Mouse (Mus musculus): ENCODE data around the gene Myt1l. TPM values are rescaled to one million over a fixed set of nuclear protein-coding genes. Genes with fewer than 3 reads are reported as not detected.
A peak's percentile ranks its signal among the peaks of the same experiment; 100 is the strongest.

The Myt1l gene
- polyA plus RNA-seq, 1 experiment from 2014 or later: 66.5 TPM

- H3K27ac ChIP-seq: no peak overlapping the region
Observed at GRCm38 (mm10) chr12:29849936-29850335, 321.8 kb downstream of the Myt1l start.

GRCm38 (mm10) chr12:29854151-29854585, 326.0 kb downstream of the Myt1l start:
- H3K9ac ChIP-seq: no peak overlapping the region
- no peaks in the 10 kb centered on the region for H3K9me3 ChIP-seq
- no peak overlapping the region for H3K27ac ChIP-seq
- no peak overlapping the region for H3K4me2 ChIP-seq (replicated peaks)
- no peak for ATAC-seq (ENCODE audit: low FRiP score, low read depth)
- H3K36me3 ChIP-seq: peaks cover 21% of the 10 kb centered on the region; the same call in 1 of the 2 replicates
- H3K4me3 ChIP-seq: no peak overlapping the region
- H3K4me1 ChIP-seq: no peaks in the 10 kb centered on the region
- WGBS: 89% methylated on average over 9 of the region's 9 CpGs
- H3K27me3 ChIP-seq (replicated peaks): no peaks in the 10 kb centered on the region; the same call in 1 of the 2 replicates

More at GRCm38 (mm10) chr12:29849936-29850335, 321.8 kb downstream of the Myt1l start:
- Histone ChIP-seq H3K4me3 (no peak overlapping the region), H3K9ac (no peak overlapping the region), H3K4me2 (replicated peaks) (no peak overlapping the region), H3K36me3 (peaks cover 15% of the 10 kb centered on the region; the same call in 1 of the 2 replicates), H3K27me3 (replicated peaks) (no peaks in the 10 kb centered on the region), H3K4me1 (no peaks in the 10 kb centered on the region), H3K9me3 (no peaks in the 10 kb centered on the region)
- no peak for ATAC-seq (ENCODE audit: low FRiP score, low read depth)
- WGBS: 74% methylated on average over 3 of the region's 3 CpGs

- 27% methylated on average over 5 of the region's 5 CpGs for WGBS
- peaks cover 16% of the 10 kb centered on the region; the same call in 1 of the 2 replicates for H3K36me3 ChIP-seq
- no peaks in the 10 kb centered on the region for H3K4me1 ChIP-seq
- no peak overlapping the region for H3K4me3 ChIP-seq
- ATAC-seq (ENCODE audit: low FRiP score, low read depth): no peak
- no peak overlapping the region for H3K27ac ChIP-seq
- no peak overlapping the region for H3K9ac ChIP-seq
- no peaks in the 10 kb centered on the region; the same call in 1 of the 2 replicates for H3K27me3 ChIP-seq (replicated peaks)
- H3K9me3 ChIP-seq: no peaks in the 10 kb centered on the region
- no peak overlapping the region for H3K4me2 ChIP-seq (replicated peaks)
Observed at GRCm38 (mm10) chr12:29855007-29855406, 326.8 kb downstream of the Myt1l start.

GRCm38 (mm10) chr12:29860986-29861385, 332.8 kb downstream of the Myt1l start:
- no peak for ATAC-seq (ENCODE audit: low FRiP score, low read depth)
- 28% methylated on average over 2 of the region's 2 CpGs for WGBS
- H3K27ac ChIP-seq: no peak overlapping the region
- H3K4me3 ChIP-seq: no peak overlapping the region
- no peak overlapping the region for H3K9ac ChIP-seq
- H3K4me2 ChIP-seq (replicated peaks): no peak overlapping the region
- peaks cover 3% of the 10 kb centered on the region; the same call in 1 of the 2 replicates for H3K36me3 ChIP-seq
- no peaks in the 10 kb centered on the region for H3K9me3 ChIP-seq
- H3K4me1 ChIP-seq: no peaks in the 10 kb centered on the region
- H3K27me3 ChIP-seq (replicated peaks): no peaks in the 10 kb centered on the region; the same call in 1 of the 2 replicates

GRCm38 (mm10) chr12:29868295-29868694, 340.1 kb downstream of the Myt1l start:
- WGBS: 59% methylated on average over 4 of the region's 4 CpGs
- Histone ChIP-seq H3K4me3 (no peak overlapping the region), H3K4me1 (peaks cover 16% of the 10 kb centered on the region), H3K4me2 (replicated peaks) (no peak overlapping the region), H3K9me3 (no peaks in the 10 kb centered on the region), H3K27me3 (replicated peaks) (no peaks in the 10 kb centered on the region), H3K9ac (no peak overlapping the region), H3K36me3 (no peaks in the 10 kb centered on the region), H3K27ac (no peak overlapping the region)
- no peak for ATAC-seq (ENCODE audit: low FRiP score, low read depth)

GRCm38 (mm10) chr12:29868781-29869180, 340.6 kb downstream of the Myt1l start:
- no peaks in the 10 kb centered on the region for H3K9me3 ChIP-seq
- peaks cover 16% of the 10 kb centered on the region for H3K4me1 ChIP-seq
- H3K27ac ChIP-seq: no peak overlapping the region
- H3K27me3 ChIP-seq (replicated peaks): no peaks in the 10 kb centered on the region
- WGBS: 88% methylated on average over 9 of the region's 9 CpGs
- no peak for ATAC-seq (ENCODE audit: low FRiP score, low read depth)
- H3K4me2 ChIP-seq (replicated peaks): no peak overlapping the region
- no peak overlapping the region for H3K4me3 ChIP-seq
- no peaks in the 10 kb centered on the region for H3K36me3 ChIP-seq
- no peak overlapping the region for H3K9ac ChIP-seq

GRCm38 (mm10) chr12:29872156-29872815, 344.1 kb downstream of the Myt1l start:
- peak overlapping the region; percentile 80 for H3K27ac ChIP-seq
- no peaks in the 10 kb centered on the region for H3K9me3 ChIP-seq
- WGBS: 16% methylated on average over 7 of the region's 7 CpGs
- no peaks in the 10 kb centered on the region for H3K36me3 ChIP-seq
- H3K4me1 ChIP-seq: peaks cover 16% of the 10 kb centered on the region
- no peak overlapping the region for H3K4me3 ChIP-seq
- H3K4me2 ChIP-seq (replicated peaks): peak overlapping the region; percentile 35
- H3K9ac ChIP-seq: no peak overlapping the region
- no peaks in the 10 kb centered on the region for H3K27me3 ChIP-seq (replicated peaks)
- peak; percentile 96 for ATAC-seq (ENCODE audit: low FRiP score, low read depth)

GRCm38 (mm10) chr12:29873281-29873772, 345.1 kb downstream of the Myt1l start:
- H3K4me2 ChIP-seq (replicated peaks): no peak overlapping the region
- H3K27me3 ChIP-seq (replicated peaks): no peaks in the 10 kb centered on the region
- H3K36me3 ChIP-seq: no peaks in the 10 kb centered on the region
- no peak overlapping the region for H3K9ac ChIP-seq
- H3K9me3 ChIP-seq: no peaks in the 10 kb centered on the region
- WGBS: 61% methylated on average over 1 of the region's 1 CpGs
- ATAC-seq (ENCODE audit: low FRiP score, low read depth): no peak
- no peak overlapping the region for H3K27ac ChIP-seq
- no peak overlapping the region for H3K4me3 ChIP-seq
- H3K4me1 ChIP-seq: peaks cover 16% of the 10 kb centered on the region

GRCm38 (mm10) chr12:29877977-29878376, 349.8 kb downstream of the Myt1l start:
- peaks cover 19% of the 10 kb centered on the region; the same call in 1 of the 2 replicates for H3K4me1 ChIP-seq
- H3K27ac ChIP-seq: no peak overlapping the region
- no peak overlapping the region for H3K9ac ChIP-seq
- no peak overlapping the region for H3K4me2 ChIP-seq (replicated peaks)
- no peaks in the 10 kb centered on the region for H3K36me3 ChIP-seq
- no peaks in the 10 kb centered on the region for H3K27me3 ChIP-seq (replicated peaks)
- H3K4me3 ChIP-seq: no peak overlapping the region
- no peaks in the 10 kb centered on the region for H3K9me3 ChIP-seq
- WGBS: 89% methylated on average over 10 of the region's 10 CpGs
- no peak for ATAC-seq (ENCODE audit: low FRiP score, low read depth)

GRCm38 (mm10) chr12:29882871-29883617, 354.9 kb downstream of the Myt1l start:
- H3K9ac ChIP-seq: no peak overlapping the region
- peak overlapping the region; percentile 17 for H3K4me2 ChIP-seq (replicated peaks)
- ATAC-seq (ENCODE audit: low FRiP score, low read depth): peak; percentile 93
- H3K4me1 ChIP-seq: peaks cover 24% of the 10 kb centered on the region; the same call in 1 of the 2 replicates
- H3K4me3 ChIP-seq: no peak overlapping the region
- H3K27me3 ChIP-seq (replicated peaks): no peaks in the 10 kb centered on the region
- H3K9me3 ChIP-seq: no peaks in the 10 kb centered on the region
- H3K27ac ChIP-seq: peak overlapping the region; percentile 53; the same call in 1 of the 2 replicates
- 9% methylated on average over 9 of the region's 9 CpGs for WGBS
- H3K36me3 ChIP-seq: no peaks in the 10 kb centered on the region; the same call in 1 of the 2 replicates

- Histone ChIP-seq H3K4me2 (replicated peaks) (no peak overlapping the region), H3K27ac (no peak overlapping the region), H3K4me1 (peaks cover 24% of the 10 kb centered on the region; the same call in 1 of the 2 replicates), H3K36me3 (peaks cover 3% of the 10 kb centered on the region; the same call in 1 of the 2 replicates), H3K27me3 (replicated peaks) (no peaks in the 10 kb centered on the region), H3K9ac (no peak overlapping the region), H3K4me3 (no peak overlapping the region), H3K9me3 (no peaks in the 10 kb centered on the region)
- WGBS: 83% methylated on average over 5 of the region's 5 CpGs
- ATAC-seq (ENCODE audit: low FRiP score, low read depth): no peak
Observed at GRCm38 (mm10) chr12:29884376-29884775, 356.2 kb downstream of the Myt1l start.

- Histone ChIP-seq H3K27me3 (replicated peaks) (no peaks in the 10 kb centered on the region), H3K4me1 (no peaks in the 10 kb centered on the region), H3K27ac (no peak overlapping the region), H3K36me3 (peaks cover 9% of the 10 kb centered on the region), H3K4me3 (no peak overlapping the region), H3K9ac (no peak overlapping the region), H3K4me2 (replicated peaks) (no peak overlapping the region), H3K9me3 (no peaks in the 10 kb centered on the region)
- ATAC-seq (ENCODE audit: low FRiP score, low read depth): no peak
- WGBS: 20% methylated on average over 3 of the region's 3 CpGs
Observed at GRCm38 (mm10) chr12:29894669-29895068, 366.5 kb downstream of the Myt1l start.
